Mouse (Mus musculus): ENCODE results near the gene Wdr13. TPM values are rescaled to one million over a fixed set of nuclear protein-coding genes. Genes with fewer than 3 reads are reported as not detected.

The Wdr13 gene
- polyA plus RNA-seq (2015; fragmentation: Nextera tagmentation; extraction: Ambion mirVana) = 60.2 and 65.5 TPM in 2 replicates

- no peaks in the 10 kb centered on the region for H3K9me3 ChIP-seq
- ATAC-seq (ENCODE audit: low FRiP score, low read depth) = peak; percentile 91
- H3K9ac ChIP-seq = peak within 1 kb of the TSS; percentile 48
- H3K4me1 ChIP-seq (replicated peaks) = peaks cover 4% of the 10 kb centered on the region; the same call in 1 of the 2 replicates
- H3K27ac ChIP-seq (replicated peaks) = peak within 1 kb of the TSS; percentile 96
- peak within 1 kb of the TSS; percentile 51 for H3K4me2 ChIP-seq
- H3K27me3 ChIP-seq = no peaks in the 10 kb centered on the region
- 19% methylated on average over 40 of the region's 40 CpGs for WGBS
- H3K4me3 ChIP-seq = peak within 1 kb of the TSS; percentile 55
- H3K36me3 ChIP-seq = peaks cover 8% of the 10 kb centered on the region; the same call in 1 of the 2 replicates
These were observed at the start of gene Wdr13 for GRCm38 (mm10) chrX:8132017-8132976. Wdr13 (minus strand) TSS chrX:8132892.

GRCm38 (mm10) chrX:8179646-8180045 lies 47.0 kb upstream of the Wdr13 start:
- ATAC-seq (ENCODE audit: low FRiP score, low read depth) = no peak

GRCm38 (mm10) chrX:8178871-8179270 lies 46.2 kb upstream of the Wdr13 start:
- Histone ChIP-seq H3K27me3 (no peaks in the 10 kb centered on the region), H3K27ac (replicated peaks) (no peak overlapping the region), H3K4me1 (replicated peaks) (peaks cover 5% of the 10 kb centered on the region), H3K9ac (no peak overlapping the region), H3K9me3 (no peaks in the 10 kb centered on the region), H3K36me3 (no peaks in the 10 kb centered on the region), H3K4me3 (no peak overlapping the region), H3K4me2 (no peak overlapping the region)
- 98% methylated on average over 2 of the region's 2 CpGs for WGBS
- ATAC-seq (ENCODE audit: low FRiP score, low read depth) = no peak

More at GRCm38 (mm10) chrX:8179646-8180045, 47.0 kb upstream of the Wdr13 start:
- Histone ChIP-seq H3K9ac (no peak overlapping the region), H3K4me3 (no peak overlapping the region), H3K27ac (replicated peaks) (no peak overlapping the region), H3K27me3 (no peaks in the 10 kb centered on the region), H3K9me3 (no peaks in the 10 kb centered on the region), H3K4me2 (no peak overlapping the region), H3K4me1 (replicated peaks) (peaks cover 3% of the 10 kb centered on the region), H3K36me3 (peaks cover 3% of the 10 kb centered on the region; the same call in 1 of the 2 replicates)
- 92% methylated on average over 5 of the region's 5 CpGs for WGBS

GRCm38 (mm10) chrX:8175504-8176385 lies 43.1 kb upstream of the Wdr13 start, which contains the start of gene Tbc1d25:
Tbc1d25 (minus strand) TSS chrX:8176181.
- peak within 1 kb of the TSS; percentile 59 for H3K4me2 ChIP-seq
- peak within 1 kb of the TSS; percentile 73 for H3K27ac ChIP-seq (replicated peaks)
- peak within 1 kb of the TSS; percentile 65 for H3K9ac ChIP-seq
- peaks cover 5% of the 10 kb centered on the region for H3K4me1 ChIP-seq (replicated peaks)
- peak within 1 kb of the TSS; percentile 60 for H3K4me3 ChIP-seq
- H3K9me3 ChIP-seq = no peaks in the 10 kb centered on the region
- H3K36me3 ChIP-seq = 0 out of 2 replicates have a peak, but pooled peaks cover 3% of the 10 kb centered on the region
- no peaks in the 10 kb centered on the region for H3K27me3 ChIP-seq
- 19% methylated on average over 56 of the region's 56 CpGs for WGBS
- peak; percentile 96 for ATAC-seq (ENCODE audit: low FRiP score, low read depth)

GRCm38 (mm10) chrX:8175169-8175503 lies 42.4 kb upstream of the Wdr13 start:
- H3K4me2 ChIP-seq = peak overlapping the region; percentile 59
- H3K9me3 ChIP-seq = no peaks in the 10 kb centered on the region
- no peak overlapping the region for H3K27ac ChIP-seq (replicated peaks)
- peak overlapping the region; percentile 60 for H3K4me3 ChIP-seq
- peaks cover 5% of the 10 kb centered on the region for H3K4me1 ChIP-seq (replicated peaks)
- H3K27me3 ChIP-seq = no peaks in the 10 kb centered on the region
- no peak for ATAC-seq (ENCODE audit: low FRiP score, low read depth)
- peaks cover 9% of the 10 kb centered on the region; the same call in 1 of the 2 replicates for H3K36me3 ChIP-seq
- 18% methylated on average over 4 of the region's 4 CpGs for WGBS
- H3K9ac ChIP-seq = peak overlapping the region; percentile 65

- no peak overlapping the region for H3K9ac ChIP-seq
- H3K36me3 ChIP-seq = peaks cover 9% of the 10 kb centered on the region; the same call in 1 of the 2 replicates
- ATAC-seq (ENCODE audit: low FRiP score, low read depth) = no peak
- H3K27ac ChIP-seq (replicated peaks) = no peak overlapping the region
- no peak overlapping the region for H3K4me2 ChIP-seq
- no peaks in the 10 kb centered on the region for H3K9me3 ChIP-seq
- H3K4me1 ChIP-seq (replicated peaks) = no peaks in the 10 kb centered on the region
- WGBS = 91% methylated on average over 10 of the region's 10 CpGs
- no peaks in the 10 kb centered on the region for H3K27me3 ChIP-seq
- H3K4me3 ChIP-seq = no peak overlapping the region
These were observed 35.3 kb upstream of the Wdr13 start for GRCm38 (mm10) chrX:8167716-8168647.

- H3K4me2 ChIP-seq = no peak overlapping the region
- H3K9ac ChIP-seq = no peak overlapping the region
- H3K27ac ChIP-seq (replicated peaks) = no peak overlapping the region
- no peaks in the 10 kb centered on the region for H3K9me3 ChIP-seq
- no peaks in the 10 kb centered on the region for H3K27me3 ChIP-seq
- no peaks in the 10 kb centered on the region for H3K36me3 ChIP-seq
- H3K4me1 ChIP-seq (replicated peaks) = no peaks in the 10 kb centered on the region
- WGBS = 90% methylated on average over 4 of the region's 4 CpGs
- ATAC-seq (ENCODE audit: low FRiP score, low read depth) = no peak
- no peak overlapping the region for H3K4me3 ChIP-seq
These were observed 31.8 kb upstream of the Wdr13 start for GRCm38 (mm10) chrX:8164471-8164870.

- no peak for ATAC-seq (ENCODE audit: low FRiP score, low read depth)
These were observed 30.4 kb upstream of the Wdr13 start for GRCm38 (mm10) chrX:8163076-8163475.

GRCm38 (mm10) chrX:8145153-8145991 lies 12.7 kb upstream of the Wdr13 start, which contains the start of gene Rbm3:
Rbm3 (minus strand) TSS chrX:8145880.
- 13% methylated on average over 64 of the region's 65 CpGs for WGBS
- Histone ChIP-seq H3K9ac (peak within 1 kb of the TSS; percentile 78), H3K9me3 (no peaks in the 10 kb centered on the region)

More at GRCm38 (mm10) chrX:8163076-8163475, 30.4 kb upstream of the Wdr13 start:
- 91% methylated on average over 5 of the region's 5 CpGs for WGBS
- Histone ChIP-seq H3K27me3 (no peaks in the 10 kb centered on the region), H3K27ac (replicated peaks) (no peak overlapping the region), H3K4me2 (no peak overlapping the region), H3K36me3 (no peaks in the 10 kb centered on the region), H3K9ac (no peak overlapping the region), H3K9me3 (no peaks in the 10 kb centered on the region), H3K4me1 (replicated peaks) (no peaks in the 10 kb centered on the region), H3K4me3 (no peak overlapping the region)

GRCm38 (mm10) chrX:8143750-8144149 lies 11.1 kb upstream of the Wdr13 start:
- Histone ChIP-seq H3K9me3 (no peaks in the 10 kb centered on the region), H3K36me3 (peaks cover 20% of the 10 kb centered on the region), H3K9ac (no peak overlapping the region), H3K4me3 (peak overlapping the region; percentile 66), H3K4me1 (replicated peaks) (peaks cover 12% of the 10 kb centered on the region), H3K4me2 (peak overlapping the region; percentile 65), H3K27ac (replicated peaks) (no peak overlapping the region), H3K27me3 (no peaks in the 10 kb centered on the region)
- 79% methylated on average over 7 of the region's 7 CpGs for WGBS
- no peak for ATAC-seq (ENCODE audit: low FRiP score, low read depth)

More at GRCm38 (mm10) chrX:8145153-8145991, 12.7 kb upstream of the Wdr13 start, which contains the start of gene Rbm3:
- peak; percentile 94 for ATAC-seq (ENCODE audit: low FRiP score, low read depth)
- Histone ChIP-seq H3K4me1 (replicated peaks) (peaks cover 12% of the 10 kb centered on the region), H3K27me3 (no peaks in the 10 kb centered on the region), H3K27ac (replicated peaks) (peak within 1 kb of the TSS; percentile 97), H3K36me3 (peaks cover 20% of the 10 kb centered on the region), H3K4me2 (peak within 1 kb of the TSS; percentile 65), H3K4me3 (peak within 1 kb of the TSS; percentile 66)

Data from hindbrain, embryonic 15.5 days (tissue).